Mouse (Mus musculus) embryonic fibroblast, embryonic 13.5 days (primary cell): ENCODE data around the gene Slfn4.

Experiments
- CTCF ChIP-seq: IDR thresholded peaks from 2 replicates; pipeline ENCODE4 v1.5.1; 2011; ENCODE audit warnings: mild to moderate bottlenecking, control low read depth, low read length, moderate library complexity, borderline replicate concordance; ENCODE audit not compliant: insufficient read depth
- POLR2A ChIP-seq: IDR thresholded peaks from 2 replicates; pipeline ENCODE4 v1.6.1; 2011; ENCODE audit warnings: low read depth, mild to moderate bottlenecking, control low read depth, low read length, moderate library complexity

- no peak for TF ChIP-seq CTCF
- TF ChIP-seq POLR2A = no peak
Measured at GRCm38 (mm10) chr11:83227926-83228723, 53.1 kb downstream of the Slfn4 start.
